Mouse (Mus musculus): ENCODE data around the gene Krr1. TPM values are rescaled to one million over a fixed set of nuclear protein-coding genes. Genes with fewer than 3 reads are reported as not detected.
"Not testable (repeated sequence)": the region's sequence is repeated elsewhere in the genome, so short reads cannot be mapped to it uniquely, and the experiment has no call there.

The Krr1 gene
- polyA plus RNA-seq, 1 experiment from 2014 or later: 57.3 TPM

- Histone ChIP-seq H3K4me2 (ENCODE audit: low read length) (no peak overlapping the region), H3K4me1 (ENCODE audit: control insufficient read depth, insufficient read depth, low read length) (no peaks in the 10 kb centered on the region), H3K9ac (ENCODE audit: low read length) (no peak overlapping the region), H3K4me3 (ENCODE audit: low read depth, low read length) (no peak overlapping the region), H3K36me3 (ENCODE audit: control insufficient read depth, insufficient read depth, low read length) (no peaks in the 10 kb centered on the region), H3K27me3 (replicated peaks; ENCODE audit: control insufficient read depth, insufficient read depth, low read length) (no peaks in the 10 kb centered on the region), H3K27ac (ENCODE audit: low read depth, low read length) (no peak overlapping the region), H3K9me3 (replicated peaks; ENCODE audit: control insufficient read depth, low read length) (no peaks in the 10 kb centered on the region)
- ATAC-seq (no peak), DNase-seq (ENCODE audit: low spot score) (no peak)
- WGBS: 78% methylated on average over 8 of the region's 8 CpGs
These were observed 24.5 kb downstream of the Krr1 start for GRCm38 (mm10) chr10:111996911-111997347.

GRCm38 (mm10) chr10:111997671-111998070, 25.2 kb downstream of the Krr1 start:
- Histone ChIP-seq H3K36me3 (ENCODE audit: control insufficient read depth, insufficient read depth, low read length) (no peaks in the 10 kb centered on the region), H3K27ac (ENCODE audit: low read depth, low read length) (no peak overlapping the region), H3K9ac (ENCODE audit: low read length) (no peak overlapping the region), H3K4me3 (ENCODE audit: low read depth, low read length) (no peak overlapping the region), H3K4me1 (ENCODE audit: control insufficient read depth, insufficient read depth, low read length) (no peaks in the 10 kb centered on the region), H3K4me2 (ENCODE audit: low read length) (no peak overlapping the region), H3K27me3 (replicated peaks; ENCODE audit: control insufficient read depth, insufficient read depth, low read length) (no peaks in the 10 kb centered on the region), H3K9me3 (replicated peaks; ENCODE audit: control insufficient read depth, low read length) (no peaks in the 10 kb centered on the region)
- DNase-seq (ENCODE audit: low spot score): no peak
- ATAC-seq: no peak

GRCm38 (mm10) chr10:111999765-112000164, 27.3 kb downstream of the Krr1 start:
- WGBS: 68% methylated on average over 3 of the region's 3 CpGs
- no peak for DNase-seq (ENCODE audit: low spot score)
- Histone ChIP-seq H3K9me3 (replicated peaks; ENCODE audit: control insufficient read depth, low read length) (no peaks in the 10 kb centered on the region), H3K4me3 (ENCODE audit: low read depth, low read length) (no peak overlapping the region), H3K27me3 (replicated peaks; ENCODE audit: control insufficient read depth, insufficient read depth, low read length) (no peaks in the 10 kb centered on the region), H3K4me2 (ENCODE audit: low read length) (no peak overlapping the region), H3K4me1 (ENCODE audit: control insufficient read depth, insufficient read depth, low read length) (no peaks in the 10 kb centered on the region), H3K9ac (ENCODE audit: low read length) (no peak overlapping the region), H3K36me3 (ENCODE audit: control insufficient read depth, insufficient read depth, low read length) (no peaks in the 10 kb centered on the region), H3K27ac (ENCODE audit: low read depth, low read length) (no peak overlapping the region)
- no peak for ATAC-seq

DNA sequence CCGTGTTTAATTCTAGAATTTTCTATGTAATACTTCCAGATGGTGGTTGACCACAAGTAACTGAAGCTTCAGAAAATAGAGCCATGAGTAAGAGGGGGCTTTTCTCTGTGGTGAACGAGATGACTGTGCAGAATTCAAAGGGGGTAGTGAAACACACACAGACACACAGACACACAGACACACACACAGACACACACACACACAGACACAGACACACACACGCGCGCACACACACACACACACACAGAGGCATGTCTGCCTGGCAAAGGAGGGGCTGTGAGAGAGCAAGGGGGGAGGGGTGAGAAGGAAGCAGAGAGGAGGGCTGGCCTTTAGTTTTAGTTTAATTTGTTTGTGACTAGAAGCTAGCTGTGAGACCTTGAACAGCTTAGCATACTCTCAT, 28.1 kb downstream of the Krr1 start:
- no peaks in the 10 kb centered on the region for H3K4me1 ChIP-seq (ENCODE audit: control insufficient read depth, insufficient read depth, low read length)
- H3K9ac ChIP-seq (ENCODE audit: low read length): no peak overlapping the region
- no peak for DNase-seq (ENCODE audit: low spot score)
- H3K4me2 ChIP-seq (ENCODE audit: low read length): no peak overlapping the region
- no peak overlapping the region for H3K4me3 ChIP-seq (ENCODE audit: low read depth, low read length)
- ATAC-seq: no peak
- H3K36me3 ChIP-seq (ENCODE audit: control insufficient read depth, insufficient read depth, low read length): no peaks in the 10 kb centered on the region
- no peaks in the 10 kb centered on the region for H3K9me3 ChIP-seq (replicated peaks; ENCODE audit: control insufficient read depth, low read length)
- H3K27ac ChIP-seq (ENCODE audit: low read depth, low read length): no peak overlapping the region
- no peaks in the 10 kb centered on the region for H3K27me3 ChIP-seq (replicated peaks; ENCODE audit: control insufficient read depth, insufficient read depth, low read length)
- WGBS: 92% methylated on average over 5 of the region's 5 CpGs

GRCm38 (mm10) chr10:112001350-112001749, 28.9 kb downstream of the Krr1 start:
- no peak for DNase-seq (ENCODE audit: low spot score)
- no peaks in the 10 kb centered on the region for H3K4me1 ChIP-seq (ENCODE audit: control insufficient read depth, insufficient read depth, low read length)
- no peaks in the 10 kb centered on the region for H3K36me3 ChIP-seq (ENCODE audit: control insufficient read depth, insufficient read depth, low read length)
- no peak overlapping the region for H3K4me3 ChIP-seq (ENCODE audit: low read depth, low read length)
- 86% methylated on average over 2 of the region's 2 CpGs for WGBS
- no peak overlapping the region for H3K9ac ChIP-seq (ENCODE audit: low read length)
- no peaks in the 10 kb centered on the region for H3K9me3 ChIP-seq (replicated peaks; ENCODE audit: control insufficient read depth, low read length)
- no peaks in the 10 kb centered on the region for H3K27me3 ChIP-seq (replicated peaks; ENCODE audit: control insufficient read depth, insufficient read depth, low read length)
- no peak overlapping the region for H3K4me2 ChIP-seq (ENCODE audit: low read length)
- ATAC-seq: no peak
- no peak overlapping the region for H3K27ac ChIP-seq (ENCODE audit: low read depth, low read length)

GRCm38 (mm10) chr10:112001756-112002520, 29.5 kb downstream of the Krr1 start:
- no peaks in the 10 kb centered on the region for H3K36me3 ChIP-seq (ENCODE audit: control insufficient read depth, insufficient read depth, low read length)
- WGBS: 86% methylated on average over 9 of the region's 9 CpGs
- no peak for ATAC-seq

DNA sequence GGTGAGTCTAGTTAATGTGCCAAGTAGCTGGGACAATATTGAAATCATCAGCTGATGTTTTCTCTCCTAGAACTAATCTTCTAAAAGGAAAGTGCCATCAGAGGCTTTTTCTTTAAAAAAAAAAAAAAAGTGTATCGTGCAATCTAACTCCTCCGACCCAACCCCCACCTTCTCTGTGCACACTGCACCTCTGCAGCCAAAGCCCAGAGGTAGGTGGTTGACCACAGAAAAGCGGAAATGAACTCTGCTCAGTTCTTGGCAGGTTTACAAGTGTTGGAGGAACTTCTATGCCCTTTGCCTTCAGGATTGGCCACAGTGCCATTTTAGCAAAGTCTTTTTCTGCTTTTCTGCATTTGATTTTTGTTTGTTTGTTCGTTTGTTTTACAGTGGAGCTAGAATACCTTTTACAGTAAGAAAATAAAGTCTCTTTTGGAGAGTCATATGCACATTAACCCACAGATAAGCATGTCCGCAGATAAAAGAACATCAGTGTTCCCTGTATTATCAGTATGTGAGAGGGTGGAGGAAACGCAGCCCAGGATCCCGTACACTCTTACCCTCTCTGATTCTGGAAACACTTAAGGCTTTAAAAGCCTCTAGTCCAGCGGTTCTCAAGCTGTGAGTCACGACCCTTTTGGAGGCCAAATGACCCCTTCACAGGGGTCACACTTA, 30.2 kb downstream of the Krr1 start, which contains the start of gene Glipr1:
Glipr1 (minus strand) TSS at position 88 of the 672 bp plus-strand sequence.
- WGBS: 77% methylated on average over 9 of the region's 9 CpGs
- ATAC-seq (no peak), DNase-seq (ENCODE audit: low spot score) (no peak)
- H3K4me1 ChIP-seq (ENCODE audit: control insufficient read depth, insufficient read depth, low read length): no peaks in the 10 kb centered on the region
- no peak within 1 kb of the TSS for H3K4me2 ChIP-seq (ENCODE audit: low read length)
- no peak within 1 kb of the TSS for H3K4me3 ChIP-seq (ENCODE audit: low read depth, low read length)
- no peak within 1 kb of the TSS for H3K9ac ChIP-seq (ENCODE audit: low read length)
- H3K36me3 ChIP-seq (ENCODE audit: control insufficient read depth, insufficient read depth, low read length): no peaks in the 10 kb centered on the region
- H3K27me3 ChIP-seq (replicated peaks; ENCODE audit: control insufficient read depth, insufficient read depth, low read length): no peaks in the 10 kb centered on the region
- no peaks in the 10 kb centered on the region for H3K9me3 ChIP-seq (replicated peaks; ENCODE audit: control insufficient read depth, low read length)
- H3K27ac ChIP-seq (ENCODE audit: low read depth, low read length): no peak within 1 kb of the TSS

More at GRCm38 (mm10) chr10:112001756-112002520, 29.5 kb downstream of the Krr1 start:
- H3K4me1 ChIP-seq (ENCODE audit: control insufficient read depth, insufficient read depth, low read length): no peaks in the 10 kb centered on the region
- H3K9ac ChIP-seq (ENCODE audit: low read length): no peak overlapping the region
- H3K4me3 ChIP-seq (ENCODE audit: low read depth, low read length): no peak overlapping the region
- no peak overlapping the region for H3K4me2 ChIP-seq (ENCODE audit: low read length)
- H3K27me3 ChIP-seq (replicated peaks; ENCODE audit: control insufficient read depth, insufficient read depth, low read length): no peaks in the 10 kb centered on the region
- H3K27ac ChIP-seq (ENCODE audit: low read depth, low read length): no peak overlapping the region
- no peaks in the 10 kb centered on the region for H3K9me3 ChIP-seq (replicated peaks; ENCODE audit: control insufficient read depth, low read length)
- no peak for DNase-seq (ENCODE audit: low spot score)

DNA sequence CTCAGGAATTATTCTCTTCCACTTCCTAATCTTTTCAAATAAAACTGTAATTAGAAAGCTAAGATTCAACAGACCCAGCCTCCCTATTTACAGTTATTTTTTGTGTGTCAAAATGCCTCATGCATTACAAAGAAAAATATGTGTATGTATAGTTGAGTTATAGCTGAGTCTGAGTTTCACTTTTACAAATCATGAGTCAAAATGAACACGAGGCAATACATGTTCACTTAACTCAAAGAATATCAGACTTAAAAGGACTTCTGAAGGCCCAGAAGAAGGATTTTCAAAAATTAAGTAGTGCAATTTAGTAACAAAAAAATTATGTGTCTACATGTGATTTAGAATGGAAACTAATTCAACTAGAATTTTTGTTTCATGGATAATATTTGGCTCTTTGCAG, 37.0 kb downstream of the Krr1 start:
- not testable (repeated sequence) for H3K27me3 ChIP-seq (replicated peaks; ENCODE audit: control insufficient read depth, insufficient read depth, low read length); H3K36me3 ChIP-seq (ENCODE audit: control insufficient read depth, insufficient read depth, low read length); H3K4me1 ChIP-seq (ENCODE audit: control insufficient read depth, insufficient read depth, low read length); H3K9me3 ChIP-seq (replicated peaks; ENCODE audit: control insufficient read depth, low read length); H3K9ac ChIP-seq (ENCODE audit: low read length); ATAC-seq; DNase-seq (ENCODE audit: low spot score); H3K4me3 ChIP-seq (ENCODE audit: low read depth, low read length); H3K27ac ChIP-seq (ENCODE audit: low read depth, low read length); H3K4me2 ChIP-seq (ENCODE audit: low read length)
- 85% methylated on average over 1 of the region's 1 CpGs for WGBS

GRCm38 (mm10) chr10:112023585-112023984, 51.1 kb downstream of the Krr1 start:
- 81% methylated on average over 2 of the region's 2 CpGs for WGBS
- ATAC-seq: no peak

More at GRCm38 (mm10) chr10:112023585-112023984, 51.1 kb downstream of the Krr1 start:
- Histone ChIP-seq H3K4me1 (ENCODE audit: control insufficient read depth, insufficient read depth, low read length) (no peaks in the 10 kb centered on the region), H3K9me3 (replicated peaks; ENCODE audit: control insufficient read depth, low read length) (no peaks in the 10 kb centered on the region), H3K4me2 (ENCODE audit: low read length) (no peak overlapping the region), H3K27ac (ENCODE audit: low read depth, low read length) (no peak overlapping the region), H3K9ac (ENCODE audit: low read length) (no peak overlapping the region), H3K4me3 (ENCODE audit: low read depth, low read length) (no peak overlapping the region), H3K27me3 (replicated peaks; ENCODE audit: control insufficient read depth, insufficient read depth, low read length) (no peaks in the 10 kb centered on the region), H3K36me3 (ENCODE audit: control insufficient read depth, insufficient read depth, low read length) (no peaks in the 10 kb centered on the region)
- no peak for DNase-seq (ENCODE audit: low spot score)

Measured in forebrain, embryonic 14.5 days (tissue).